Mouse (Mus musculus): ENCODE data around the gene Sema4b.

Gene Sema4b

GRCm38 (mm10) chr7:80178037-80178729 lies 8.5 kb upstream of the Sema4b start:
- DNase-seq = no peak

DNA sequence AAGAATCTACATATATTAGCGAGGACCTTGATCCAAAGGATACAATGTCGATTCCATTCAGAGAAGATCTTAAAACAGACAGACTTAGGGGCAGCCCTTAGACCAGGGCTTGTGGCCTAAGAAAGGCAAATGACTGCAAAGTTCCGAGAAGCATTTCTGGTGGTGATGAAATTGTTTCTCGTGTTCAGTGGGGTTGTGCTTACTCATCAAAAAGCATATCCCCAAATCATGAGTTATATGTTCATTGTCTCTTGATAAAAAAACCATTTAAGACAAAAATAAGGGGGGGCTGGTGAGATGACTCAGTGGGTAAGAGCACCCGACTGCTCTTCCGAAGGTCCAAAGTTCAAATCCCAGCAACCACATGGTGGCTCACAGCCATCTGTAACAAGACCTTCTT lies 7.3 kb upstream of the Sema4b start:
- no peak for DNase-seq

- DNase-seq = no peak
Observed at GRCm38 (mm10) chr7:80179790-80180189, 6.9 kb upstream of the Sema4b start.

- no peak for DNase-seq
Observed at GRCm38 (mm10) chr7:80180202-80180601, 6.4 kb upstream of the Sema4b start.

DNA sequence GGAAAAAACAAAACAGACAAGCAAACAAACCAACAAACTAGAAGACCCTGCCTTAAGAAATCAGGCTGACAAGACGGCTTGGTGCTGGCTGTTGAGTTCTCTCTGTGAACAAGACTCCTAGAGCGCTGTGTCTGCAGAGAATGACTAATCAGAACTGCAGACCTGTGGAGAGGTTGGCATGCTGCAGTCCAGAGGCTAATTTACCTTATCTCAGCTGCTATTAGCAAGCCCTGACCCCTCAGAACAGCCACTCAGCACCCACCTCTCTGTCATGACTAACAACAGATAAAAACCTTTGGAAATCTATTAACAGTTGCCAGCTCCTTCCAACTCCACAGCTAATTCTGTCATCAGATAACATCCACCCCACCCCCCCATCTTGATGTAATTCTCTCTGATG lies 5.6 kb upstream of the Sema4b start:
- DNase-seq = no peak

DNA sequence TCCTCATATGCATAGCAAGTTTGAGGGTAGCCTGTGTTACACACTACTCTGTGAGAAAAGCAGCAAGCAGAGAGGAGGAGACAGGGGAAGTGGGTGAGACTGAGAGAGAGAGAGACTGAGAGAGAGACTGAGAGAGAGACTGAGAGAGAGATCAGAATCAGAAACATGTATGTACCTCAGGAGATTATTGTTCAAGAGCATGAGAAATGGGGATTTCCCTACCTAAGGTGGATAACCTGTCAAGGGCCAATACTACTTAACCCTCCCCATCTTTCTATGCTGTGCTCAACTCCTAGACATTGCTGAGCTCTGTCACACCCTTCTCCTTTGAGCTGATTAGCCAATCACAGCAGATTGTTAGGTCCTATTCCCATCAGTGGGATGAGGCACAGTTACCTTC lies 4.5 kb upstream of the Sema4b start:
- no peak for DNase-seq

DNA sequence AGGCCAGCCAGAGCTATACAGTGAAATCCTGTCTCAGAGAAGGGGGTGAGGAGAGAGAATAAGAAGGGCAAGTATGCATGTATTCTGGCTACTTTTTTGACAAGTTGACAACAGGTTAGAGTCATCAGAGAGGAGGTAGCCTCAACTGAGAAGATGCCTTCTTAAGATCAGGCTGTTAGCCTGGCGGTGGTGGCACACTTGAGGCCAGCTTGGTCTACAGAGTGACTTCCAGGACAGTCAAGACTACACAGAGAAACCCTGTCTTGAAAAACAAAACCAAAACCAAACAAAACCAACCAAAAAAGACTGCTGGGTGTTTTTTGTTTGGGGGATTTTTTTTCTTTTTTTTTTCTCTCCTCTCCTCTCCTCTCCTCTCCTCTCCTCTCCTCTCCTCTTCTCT lies 3.2 kb upstream of the Sema4b start:
- no peak for DNase-seq

DNA sequence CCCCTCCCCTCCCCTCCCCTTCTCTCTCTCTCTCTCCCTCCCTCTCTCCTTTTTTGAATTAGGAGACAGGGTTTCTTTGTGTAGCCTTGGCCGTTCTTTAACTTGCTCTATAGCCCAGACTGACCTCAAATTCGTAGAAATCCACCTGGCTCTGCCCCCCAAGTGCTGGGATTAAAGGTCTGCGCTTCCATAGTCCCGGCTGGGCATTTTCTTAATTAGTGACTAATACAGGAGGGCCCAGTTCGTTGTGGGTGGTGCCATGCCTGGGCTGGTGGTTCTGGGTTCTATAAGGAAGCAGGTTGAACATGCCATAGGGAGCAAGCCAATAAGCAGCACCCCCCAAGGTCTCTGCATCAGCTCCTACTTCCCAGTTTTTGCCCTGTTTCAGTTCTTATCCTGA lies 2.7 kb upstream of the Sema4b start:
- DNase-seq = no peak

DNA sequence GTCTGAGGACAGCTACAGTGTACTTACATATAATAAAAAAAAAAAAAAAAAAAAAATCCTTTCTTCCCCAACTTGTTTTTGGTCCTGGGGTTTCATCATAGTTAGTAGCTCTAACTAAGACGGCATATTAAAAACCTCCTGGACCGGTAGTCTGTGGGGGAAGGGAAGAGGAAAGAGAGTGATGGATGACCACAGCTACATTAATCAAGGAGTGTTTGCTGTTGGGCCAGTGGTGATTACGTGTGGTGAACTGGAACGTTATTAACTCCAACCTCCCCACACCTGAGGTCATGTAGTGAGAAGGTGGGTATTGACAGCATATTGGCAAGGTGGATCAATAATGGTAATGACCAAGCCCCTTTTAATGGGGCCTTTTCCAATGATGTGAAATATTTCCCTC lies 2.1 kb upstream of the Sema4b start:
- no peak for DNase-seq

- DNase-seq = no peak
Observed at GRCm38 (mm10) chr7:80184968-80185367, 1.7 kb upstream of the Sema4b start.

DNA sequence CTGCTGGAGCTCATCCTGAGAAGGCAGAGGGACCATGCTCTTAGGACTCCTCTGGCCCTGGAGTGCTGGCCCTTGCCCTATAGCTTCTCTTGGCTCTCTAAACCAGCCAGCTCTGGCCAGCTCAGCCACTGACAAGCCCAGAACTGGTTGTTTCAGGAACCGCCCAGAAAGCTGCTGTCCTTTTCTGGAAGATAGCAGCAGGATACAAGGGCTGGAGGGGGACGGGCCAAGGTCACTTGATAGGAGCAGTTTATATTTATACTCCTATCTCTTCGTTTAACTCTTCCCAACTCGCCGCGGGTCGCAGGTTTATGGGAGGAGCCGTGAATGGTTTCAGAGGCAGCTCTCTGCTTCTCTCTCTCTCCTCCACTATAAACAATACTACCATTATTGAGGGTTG lies 620 bp upstream of the Sema4b start:
- no peak for DNase-seq

DNA sequence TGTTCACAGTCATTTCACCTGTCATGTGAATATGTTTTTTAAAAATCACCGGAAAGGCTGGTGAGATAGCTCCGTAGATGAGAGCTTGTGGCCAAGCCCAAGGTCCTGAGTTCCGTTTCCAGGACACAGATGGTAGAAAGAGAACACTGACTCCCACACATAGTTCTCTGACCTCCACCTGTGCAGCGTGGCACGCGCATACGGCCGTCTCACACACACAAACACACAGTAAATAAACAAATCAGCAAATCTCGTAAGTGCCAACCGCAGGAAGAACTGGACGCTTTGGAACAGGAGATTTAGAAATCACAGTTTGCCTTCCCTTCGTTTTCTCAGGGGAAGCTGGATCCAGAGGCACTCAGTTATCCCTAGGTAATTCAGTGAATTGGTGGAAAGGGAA lies 860 bp downstream of the Sema4b start:
- DNase-seq = no peak

GRCm38 (mm10) chr7:80188579-80189125 lies 2.0 kb downstream of the Sema4b start:
- no peak for DNase-seq

DNA sequence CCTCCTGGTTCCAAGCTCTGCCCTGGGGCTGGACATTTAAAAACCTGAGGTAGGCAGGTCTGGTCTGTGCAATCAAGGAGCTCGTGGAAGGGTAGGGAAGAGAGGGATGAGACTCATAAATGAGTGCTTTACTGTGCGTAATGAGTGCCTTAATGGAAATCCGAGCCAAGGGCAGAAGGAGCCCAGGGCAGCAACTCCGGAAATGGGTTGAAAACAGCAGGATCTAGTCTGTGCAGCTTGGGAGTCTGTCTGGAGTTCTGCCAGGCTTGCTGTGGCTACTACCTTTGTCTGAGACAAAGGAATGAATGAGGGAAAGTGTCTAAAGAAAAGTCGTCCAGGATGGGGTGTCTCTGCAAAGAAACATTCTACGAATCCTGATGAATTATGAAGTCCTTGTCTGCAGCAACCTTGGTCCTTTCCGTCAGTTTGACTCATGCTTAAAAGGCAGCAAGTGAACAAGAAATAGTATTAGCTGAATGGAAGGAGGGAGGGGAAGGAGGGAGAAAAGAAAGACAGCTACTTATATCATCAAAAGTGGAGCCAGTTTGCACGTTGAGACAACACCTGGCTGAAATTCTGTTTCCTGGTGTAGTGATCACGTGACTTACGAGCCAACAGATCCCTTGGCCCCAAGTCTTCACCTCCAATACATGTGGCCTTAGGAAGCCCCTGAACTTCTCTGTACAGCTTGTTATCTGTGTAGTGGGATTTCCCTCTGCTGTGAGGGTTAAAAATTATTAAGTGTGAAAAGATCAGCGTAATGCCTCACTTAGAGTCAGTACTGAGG lies 2.7 kb downstream of the Sema4b start:
- DNase-seq = no peak

DNA sequence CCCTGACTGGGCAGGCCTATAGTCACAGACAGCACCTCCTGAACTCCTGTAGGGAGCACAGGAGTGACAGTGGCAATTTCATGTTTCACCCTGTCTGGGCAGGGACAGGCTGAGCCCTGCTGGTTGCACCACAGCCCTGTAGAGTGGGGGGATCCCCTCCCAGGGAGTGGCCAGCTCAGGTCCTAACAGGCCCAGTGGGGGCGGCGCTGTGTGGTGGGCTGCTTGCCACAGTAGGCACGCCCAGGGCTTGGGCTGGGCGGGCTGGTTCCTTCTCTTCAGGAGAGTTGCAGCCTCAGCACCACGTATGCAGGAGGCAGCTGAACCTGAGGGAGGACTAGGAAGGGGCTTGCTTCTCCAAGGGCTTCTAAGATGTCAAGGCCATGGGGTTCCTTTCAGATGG lies 4.8 kb downstream of the Sema4b start:
- DNase-seq = peak in 1 of 2 experiments; percentile 62

DNA sequence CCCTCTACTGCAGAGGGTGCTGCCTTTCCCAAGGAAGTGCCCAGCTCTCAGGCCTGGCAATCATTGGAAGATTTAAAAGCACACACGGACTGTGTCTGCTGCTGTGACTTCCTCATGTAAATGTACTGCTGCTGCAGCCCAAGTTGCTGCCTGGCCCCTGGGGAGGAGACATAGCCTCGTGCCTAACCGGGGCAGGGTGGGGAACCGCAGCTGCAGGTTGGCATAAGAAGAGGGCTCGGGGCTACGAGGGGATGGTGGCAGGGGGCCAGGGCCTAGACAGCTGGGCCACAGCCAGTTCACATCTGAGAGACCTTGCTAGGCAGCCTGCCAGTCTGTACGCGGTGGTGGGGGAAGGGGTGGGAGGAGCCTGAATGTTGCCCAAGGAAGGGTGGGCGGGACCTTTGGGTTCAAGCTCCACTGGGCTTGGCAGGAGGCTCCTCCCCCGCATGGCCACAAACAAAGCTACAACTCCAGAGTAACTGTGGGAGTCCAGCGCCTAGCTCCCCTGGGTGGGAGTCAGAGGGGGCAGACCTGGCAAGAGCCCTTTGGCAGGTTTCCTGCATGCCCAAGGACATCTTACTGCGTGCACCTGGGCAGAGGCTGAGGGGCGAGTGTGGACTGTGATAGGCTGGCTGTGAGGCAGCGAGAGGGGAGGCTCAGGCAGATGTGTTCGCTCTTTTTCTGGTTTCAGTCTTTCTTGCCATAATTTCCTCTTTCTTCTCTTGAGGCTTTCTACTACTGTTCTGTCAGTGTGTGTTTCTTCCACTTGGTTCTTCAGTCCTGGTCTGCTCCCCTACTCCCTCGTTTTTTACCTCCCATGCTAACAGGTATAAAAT lies 5.8 kb downstream of the Sema4b start:
- peak; percentile 89 to 92 for DNase-seq

GRCm38 (mm10) chr7:80193941-80194739 lies 7.5 kb downstream of the Sema4b start:
- DNase-seq = no peak

GRCm38 (mm10) chr7:80195146-80195545 lies 8.5 kb downstream of the Sema4b start:
- no peak for DNase-seq

GRCm38 (mm10) chr7:80195576-80196263 lies 9.1 kb downstream of the Sema4b start:
- DNase-seq = no peak

- peak in 1 of 2 experiments; percentile 50 for DNase-seq
Observed at GRCm38 (mm10) chr7:80197371-80197770, 10.7 kb downstream of the Sema4b start.

DNA sequence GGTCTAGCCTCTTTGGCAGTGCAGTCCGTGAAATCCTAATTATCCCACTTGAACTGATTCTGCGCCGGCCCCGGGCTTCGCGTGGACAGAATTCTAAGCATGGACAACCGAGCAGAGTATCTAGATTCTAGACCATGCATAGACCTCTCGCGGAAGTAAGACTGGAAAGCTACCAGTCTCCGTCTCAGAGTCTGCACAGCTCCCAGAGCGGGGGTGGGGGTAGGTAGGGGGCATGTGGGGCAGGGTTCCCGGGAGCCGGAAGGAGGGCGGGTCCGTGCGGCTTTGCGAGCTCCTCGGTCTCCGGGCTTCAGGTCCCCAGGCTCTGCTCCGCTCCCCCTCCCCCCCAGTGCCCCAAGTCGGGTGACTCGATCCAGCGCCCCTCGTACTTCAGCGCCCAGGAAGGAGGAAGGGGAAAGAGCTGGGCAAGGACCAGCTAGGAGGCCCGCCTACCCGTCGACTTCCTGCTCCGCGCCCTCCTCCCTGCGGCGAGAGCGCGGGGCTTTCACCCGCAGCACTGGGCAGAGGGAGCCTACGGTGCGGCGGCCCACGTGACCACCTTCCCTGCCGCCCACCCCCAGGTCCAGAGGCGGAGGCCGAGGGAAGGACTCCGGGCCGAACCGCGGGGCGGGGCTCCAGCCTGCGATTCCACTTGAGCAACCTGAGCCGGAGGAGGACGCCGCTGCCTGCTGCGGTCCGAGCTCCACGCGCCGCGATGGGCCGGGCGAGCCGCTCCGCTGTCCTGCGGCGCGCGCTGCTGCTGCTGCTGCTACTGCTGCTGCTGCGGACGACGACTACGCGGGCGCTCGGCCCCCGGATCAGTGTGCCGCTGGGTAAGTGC lies 11.5 kb downstream of the Sema4b start:
- DNase-seq = peak; percentile 79 to 83

Measured in thymus, postnatal 36 days (tissue).